Mouse (Mus musculus): ENCODE measurements at regions not wholly inside any gene's neighbourhood (a gene's known extent, or its start where the extent isn't known, plus 50 kb on each side); places are given as distances from the start of the nearest gene placed in this dataset.
"Not testable (repeated sequence)": the region's sequence is repeated elsewhere in the genome, so short reads cannot be mapped to it uniquely, and the experiment has no call there.

- no peak for DNase-seq (ENCODE audit: low read depth, low spot score)
These were observed 162.2 kb upstream of the St6galnac5 start for GRCm38 (mm10) chr3:153144217-153144616.

DNA sequence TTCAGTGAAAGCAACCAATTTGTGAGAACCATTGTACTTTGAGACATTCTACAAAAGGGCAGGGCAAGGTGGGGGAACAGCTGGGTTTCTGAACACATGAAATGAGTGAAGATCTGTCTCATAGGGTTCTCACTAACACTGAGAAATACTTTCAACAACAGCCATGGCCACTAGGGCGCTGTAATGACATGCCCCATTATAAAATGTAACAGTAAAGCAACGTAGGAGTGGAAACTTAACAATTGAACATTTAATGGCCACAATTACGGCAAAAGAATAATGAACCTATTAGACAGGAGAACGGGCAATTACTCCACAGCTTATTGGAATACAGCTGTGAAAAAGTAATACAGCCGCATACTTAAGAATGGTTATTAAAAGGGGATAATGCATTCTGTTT, 158.9 kb upstream of the St6galnac5 start:
- DNase-seq (ENCODE audit: low read depth, low spot score) = no peak

GRCm38 (mm10) chr3:153125335-153125734, 143.3 kb upstream of the St6galnac5 start:
- no peak for DNase-seq (ENCODE audit: low read depth, low spot score)

- no peak for DNase-seq (ENCODE audit: low read depth, low spot score)
These were observed 139.9 kb upstream of the St6galnac5 start for GRCm38 (mm10) chr3:153121934-153122333.

- no peak for DNase-seq (ENCODE audit: low read depth, low spot score)
These were observed 137.1 kb upstream of the St6galnac5 start for GRCm38 (mm10) chr3:153119142-153119541.

GRCm38 (mm10) chr3:153118643-153119042, 136.6 kb upstream of the St6galnac5 start:
- no peak for DNase-seq (ENCODE audit: low read depth, low spot score)

GRCm38 (mm10) chr3:153105591-153105990, 123.5 kb upstream of the St6galnac5 start:
- no peak for DNase-seq (ENCODE audit: low read depth, low spot score)

- DNase-seq (ENCODE audit: low read depth, low spot score) = not testable (repeated sequence)
These were observed 108.5 kb upstream of the St6galnac5 start for GRCm38 (mm10) chr3:153090572-153090971.

GRCm38 (mm10) chr3:153085096-153085788, 103.2 kb upstream of the St6galnac5 start:
- DNase-seq (ENCODE audit: low read depth, low spot score) = peak; percentile 57

GRCm38 (mm10) chr3:153084226-153085095, 102.4 kb upstream of the St6galnac5 start:
- DNase-seq (ENCODE audit: low read depth, low spot score) = no peak

GRCm38 (mm10) chr3:153080371-153080770, 98.3 kb upstream of the St6galnac5 start:
- no peak for DNase-seq (ENCODE audit: low read depth, low spot score)

DNA sequence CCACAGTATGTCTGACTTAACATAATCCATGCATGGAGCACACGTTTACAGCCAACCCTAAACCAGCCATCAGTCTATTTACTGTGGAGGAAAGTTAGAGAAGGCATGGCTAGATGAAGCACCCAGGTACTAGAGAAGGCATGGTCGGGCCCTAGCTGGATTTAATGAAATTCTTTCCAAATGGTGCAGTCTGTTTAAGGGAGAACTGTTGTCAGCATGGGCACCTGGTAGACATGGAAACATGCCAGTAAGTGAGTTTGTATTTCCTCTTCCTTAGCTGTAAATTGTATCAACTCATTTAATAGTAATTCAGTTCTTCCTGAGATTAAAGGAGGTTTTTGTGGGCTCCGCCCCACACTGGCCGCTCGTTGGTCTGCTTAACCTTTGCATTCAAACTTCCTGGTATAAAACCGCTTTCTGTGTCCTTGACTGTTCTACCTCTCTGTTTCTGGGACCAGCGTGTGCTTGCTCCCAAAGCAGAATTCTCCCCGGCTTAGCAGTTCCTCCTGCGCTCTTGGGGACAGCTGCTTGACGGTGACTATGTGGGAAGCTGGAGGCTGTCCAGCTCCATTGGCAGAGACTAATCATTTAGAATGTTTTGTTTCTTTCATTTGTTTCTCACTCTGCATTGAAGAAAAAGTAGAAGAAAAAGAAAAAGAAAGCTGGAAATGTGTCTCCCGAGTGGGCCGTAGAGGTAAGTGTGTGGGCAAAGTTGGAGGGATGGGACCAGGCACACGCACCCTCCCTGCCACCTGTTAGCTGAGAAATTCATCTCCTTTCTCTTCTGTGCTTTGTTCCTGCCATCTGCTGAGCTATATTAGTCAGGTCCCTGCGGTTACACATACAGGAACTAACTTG, 96.0 kb upstream of the St6galnac5 start:
- DNase-seq (ENCODE audit: low read depth, low spot score) = no peak

DNA sequence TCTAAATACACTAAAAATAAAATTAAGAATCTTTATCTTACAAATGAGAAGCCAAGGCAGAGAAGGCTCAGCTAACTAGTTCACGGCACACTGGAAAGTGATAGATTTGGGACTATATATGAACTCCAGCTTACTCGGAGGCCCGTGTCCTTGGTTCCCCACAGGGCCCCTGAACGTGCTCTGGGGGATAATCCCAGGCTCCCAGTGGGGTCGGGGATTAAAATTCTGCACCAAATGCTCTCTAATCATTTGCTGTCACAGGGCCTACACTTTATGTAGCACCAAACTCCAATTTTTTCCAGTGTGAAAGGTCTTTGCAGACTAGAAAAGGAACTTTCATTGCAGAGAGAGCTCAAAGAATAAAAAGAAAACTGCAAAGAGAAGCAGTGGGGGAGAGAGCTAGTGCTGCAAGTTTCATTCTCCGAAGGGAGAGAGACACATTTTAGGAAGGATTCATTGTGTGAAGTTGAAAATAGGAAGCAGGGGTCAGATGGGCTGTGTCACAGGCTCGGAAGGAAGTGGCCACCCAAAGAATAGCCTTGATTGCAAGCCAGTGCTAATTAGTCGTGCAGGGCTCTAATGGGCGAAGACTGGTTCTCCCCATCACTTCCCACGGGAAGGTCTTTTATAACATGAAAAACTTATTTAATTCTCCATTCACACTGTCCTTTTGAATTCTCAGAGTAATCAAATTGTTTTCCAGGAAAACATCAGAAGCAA, 90.3 kb upstream of the St6galnac5 start:
- no peak for DNase-seq (ENCODE audit: low read depth, low spot score)

DNA sequence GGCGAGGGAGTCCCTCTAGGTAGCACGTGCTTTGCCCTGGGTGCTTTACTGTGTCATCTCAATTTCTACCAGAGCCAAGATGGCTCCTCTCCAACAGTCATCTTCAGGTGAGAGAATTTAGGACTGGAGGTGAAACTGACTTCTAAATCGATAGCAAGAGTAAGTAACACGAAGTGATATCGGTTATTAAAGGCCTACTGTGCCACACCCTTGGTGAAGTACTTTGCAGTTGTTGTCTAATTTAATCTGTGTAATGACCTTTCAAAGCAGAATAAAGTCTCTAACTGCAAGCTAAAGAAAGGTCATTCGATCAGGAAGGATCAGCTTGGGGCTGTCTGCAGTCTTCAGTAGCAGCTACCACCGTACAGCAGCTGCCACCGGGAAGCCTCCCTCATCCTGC, 89.5 kb upstream of the St6galnac5 start:
- DNase-seq (ENCODE audit: low read depth, low spot score) = no peak

DNA sequence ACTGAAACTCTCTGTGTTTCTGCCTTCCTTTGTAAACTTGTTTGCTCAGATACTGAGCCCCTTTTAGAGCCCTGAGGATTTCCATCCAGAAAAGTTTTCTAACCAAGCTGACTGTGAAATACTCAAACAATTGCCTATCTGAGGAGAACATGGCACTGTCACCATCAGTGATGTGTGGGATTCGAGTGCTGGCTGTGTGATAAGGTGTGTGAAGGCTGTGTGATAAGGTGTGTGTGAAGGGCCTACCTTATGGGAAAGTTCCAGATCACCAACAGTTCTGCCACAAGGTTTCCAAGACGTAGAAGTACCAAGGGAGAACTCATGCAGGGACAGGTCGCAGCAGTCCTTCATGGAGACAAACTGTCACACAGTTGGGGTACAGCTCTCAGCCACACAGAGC, 89.1 kb upstream of the St6galnac5 start:
- DNase-seq (ENCODE audit: low read depth, low spot score) = no peak

DNA sequence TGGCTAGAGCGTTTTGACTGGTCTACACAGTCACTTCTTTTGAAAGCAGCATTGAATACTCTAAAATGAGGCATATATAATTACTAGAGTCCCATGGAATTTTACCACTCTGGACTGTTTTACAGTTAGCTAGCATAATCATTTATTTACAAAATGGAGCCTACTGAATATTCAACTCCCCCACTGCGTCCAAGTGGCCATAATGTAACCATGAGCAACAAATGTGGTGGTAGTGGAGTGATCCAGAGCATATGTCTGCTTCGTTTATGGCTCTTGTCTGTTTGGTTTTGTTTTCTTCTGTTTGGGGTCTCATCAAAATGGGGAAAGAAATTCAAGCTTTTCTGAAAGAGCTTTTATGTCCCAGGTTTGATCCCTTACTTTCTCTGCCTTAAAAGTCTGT, 83.8 kb upstream of the St6galnac5 start:
- no peak for DNase-seq (ENCODE audit: low read depth, low spot score)

- DNase-seq (ENCODE audit: low read depth, low spot score) = no peak
These were observed 71.1 kb upstream of the St6galnac5 start for GRCm38 (mm10) chr3:153053163-153053562.

- no peak for DNase-seq (ENCODE audit: low read depth, low spot score)
These were observed 69.5 kb upstream of the St6galnac5 start for GRCm38 (mm10) chr3:153051566-153051965.

GRCm38 (mm10) chr3:153045328-153045727, 63.3 kb upstream of the St6galnac5 start:
- DNase-seq (ENCODE audit: low read depth, low spot score) = no peak

- DNase-seq (ENCODE audit: low read depth, low spot score) = no peak
These were observed 51.9 kb upstream of the St6galnac5 start for GRCm38 (mm10) chr3:153033980-153034379.

Data from retina, adult 2 months (tissue).